Mouse (Mus musculus) kidney, adult 2 months (tissue): ENCODE data around the gene Znrf2.

Source experiments
- CTCF ChIP-seq: fragments of 200-500 bp; conservative IDR thresholded peaks from 2 replicates; pipeline ENCODE4 v1.5.1; 2011; ENCODE audit warnings: low read depth, mild to moderate bottlenecking, control low read depth, low read length, moderate library complexity, mixed read lengths; ENCODE audit not compliant: insufficient read depth, insufficient read length
- POLR2A ChIP-seq: fragments of 200-500 bp; IDR thresholded peaks from one replicate; pipeline ENCODE4 v1.6.1; 2011; ENCODE audit warnings: low read depth, low read length, control low read depth

GRCm38 (mm10) chr6:54804066-54804864 is 12.5 kb upstream of the Znrf2 start:
- no peak for TF ChIP-seq POLR2A
- TF ChIP-seq CTCF, result no peak
